Mouse (Mus musculus) telencephalon, adult 2 months (tissue): Measurements from ENCODE around the gene Cacna1g.

Experiments
- DNase-seq: peaks from one replicate; pipeline ENCODE4 v3.0.0-alpha.2; 2011; ENCODE audit warnings: low read depth, low spot score

The Cacna1g gene

GRCm38 (mm10) chr11:94473707-94474543, at the start of gene Cacna1g:
TSS of gene Cacna1g (minus strand) at chr11:94474198.
- peak; percentile 80 for DNase-seq

GRCm38 (mm10) chr11:94521219-94521843, 47.3 kb upstream of the Cacna1g start, which contains the start of gene Mycbpap:
TSS of gene Mycbpap (minus strand) at chr11:94521742.
- DNase-seq, result no peak

DNA sequence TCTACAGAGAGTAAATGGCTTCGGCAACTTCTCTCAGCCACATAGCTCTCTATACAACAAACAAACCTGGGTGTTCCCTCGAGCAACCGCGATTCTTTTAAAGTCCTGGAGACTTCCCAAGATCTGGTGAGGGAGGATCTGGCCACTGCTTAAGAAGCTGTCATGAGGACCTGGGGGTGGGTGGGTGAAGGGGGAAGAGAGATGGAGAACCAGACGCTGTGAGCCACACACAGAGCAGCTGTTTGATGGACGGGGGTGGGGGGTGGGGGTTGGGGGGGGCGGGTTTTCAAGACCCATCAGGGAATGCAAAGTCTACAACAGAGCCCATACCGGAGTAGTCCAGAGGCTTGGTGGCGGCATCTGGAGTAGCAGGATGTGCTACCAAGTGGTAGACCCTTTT, 39.5 kb upstream of the Cacna1g start:
- DNase-seq, result no peak

DNA sequence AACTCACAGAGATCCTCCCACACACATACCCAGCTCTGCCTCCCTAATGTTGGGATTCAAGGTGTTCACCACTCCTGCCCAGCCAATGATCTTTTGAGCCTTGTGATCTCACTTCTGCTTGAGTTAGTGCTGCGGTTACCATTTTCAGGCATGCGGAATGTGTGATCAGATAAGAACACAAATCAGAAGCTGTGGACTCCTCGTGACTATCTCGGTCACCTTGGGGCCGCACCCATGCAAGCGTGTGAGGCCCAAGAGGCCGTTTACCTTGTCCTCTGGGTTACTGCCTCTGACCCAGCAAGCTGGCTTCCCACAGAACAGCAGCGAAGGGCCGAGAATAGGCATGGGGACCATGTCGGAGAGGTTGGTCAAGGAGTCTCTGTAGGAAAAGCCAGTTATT, 35.0 kb upstream of the Cacna1g start:
- no peak for DNase-seq

DNA sequence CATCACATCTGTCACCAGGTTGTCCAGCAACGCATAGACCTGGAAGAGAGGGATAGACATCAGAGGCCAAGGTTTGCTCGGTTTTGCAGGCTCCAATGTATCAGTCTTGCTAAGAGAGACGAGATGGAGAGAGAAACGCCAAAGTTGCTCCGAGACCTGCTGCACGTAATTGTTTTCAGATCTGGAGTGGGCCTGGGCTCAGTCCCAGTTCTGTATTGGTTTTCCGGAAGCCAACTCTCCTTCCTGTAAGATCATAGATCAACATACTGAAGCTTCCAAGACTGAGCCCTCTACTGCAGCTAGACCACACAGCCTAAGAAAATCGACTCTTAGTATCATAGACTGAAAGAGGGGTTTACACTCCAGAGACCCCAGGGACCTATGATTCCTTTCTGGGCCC, 27.5 kb upstream of the Cacna1g start:
- no peak for DNase-seq

- DNase-seq, result no peak
Observed at GRCm38 (mm10) chr11:94500362-94500761, 26.4 kb upstream of the Cacna1g start.

- DNase-seq, result no peak
Observed at GRCm38 (mm10) chr11:94499661-94500152, 25.7 kb upstream of the Cacna1g start, which contains the start of gene Epn3. TSS of gene Epn3 (minus strand) at chr11:94499974.

- DNase-seq, result no peak
Observed at GRCm38 (mm10) chr11:94499035-94499434, 25.0 kb upstream of the Cacna1g start.

DNA sequence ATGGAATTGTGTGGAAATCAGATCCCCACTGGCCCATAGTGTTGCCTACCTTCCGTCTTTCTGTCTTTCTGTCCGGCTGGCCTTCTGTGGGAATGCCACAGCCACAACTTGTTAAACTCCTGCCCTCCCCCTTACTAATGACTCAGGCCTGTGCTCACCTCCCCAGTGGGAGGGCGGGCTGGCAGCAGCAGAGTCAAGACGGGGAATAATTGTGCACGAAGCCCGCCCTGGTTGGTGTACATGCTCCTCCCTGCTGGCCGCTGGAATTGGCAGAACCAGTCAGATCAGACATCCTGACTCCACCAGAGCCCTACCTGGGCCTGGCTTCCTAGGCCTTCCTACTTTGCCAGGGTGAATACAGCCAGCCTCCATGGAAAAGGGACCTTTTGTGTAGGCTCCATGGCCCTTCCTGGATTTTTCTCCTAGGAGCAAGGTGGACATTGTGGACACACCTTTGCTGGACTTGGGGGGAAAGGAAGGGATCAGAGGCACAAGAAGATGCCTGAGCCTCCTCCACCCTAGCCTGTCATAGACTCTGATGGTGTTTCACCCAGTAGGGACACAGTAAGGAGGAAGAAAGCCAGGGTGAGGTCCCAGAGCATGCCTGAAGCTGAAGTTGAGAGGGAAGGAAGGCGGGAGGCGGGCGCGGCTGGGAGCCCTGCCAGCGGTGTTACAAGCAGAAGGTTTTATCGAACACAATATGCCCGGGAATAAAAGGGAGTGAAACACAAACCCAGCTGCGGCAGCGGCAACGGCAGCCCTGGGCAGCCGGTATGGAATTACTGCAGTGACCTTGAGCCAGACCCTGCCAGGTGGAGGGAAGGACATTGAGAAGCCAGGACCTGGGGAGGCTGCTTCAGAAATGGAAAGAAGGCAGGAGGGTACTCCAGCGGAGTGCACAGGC, 24.3 kb upstream of the Cacna1g start:
- no peak for DNase-seq

DNA sequence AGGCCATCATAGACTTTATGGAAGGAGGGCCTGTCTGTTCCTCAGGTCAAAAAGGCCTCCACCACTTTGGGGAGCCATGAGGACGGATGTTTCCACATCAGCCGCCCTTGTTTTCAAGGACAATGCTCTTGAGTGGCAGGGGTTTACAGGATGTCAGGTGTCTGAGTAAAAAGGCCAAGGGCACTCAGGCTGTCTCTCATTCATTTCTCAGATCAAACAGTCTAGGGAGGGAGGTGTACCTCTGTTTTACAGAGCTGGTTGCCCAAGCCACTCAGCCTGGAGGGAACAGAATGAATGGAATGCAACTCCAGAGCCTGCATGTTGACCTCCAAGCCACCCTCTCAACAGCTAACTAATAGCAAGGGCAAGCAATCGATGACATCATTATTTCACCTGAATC, 21.4 kb upstream of the Cacna1g start:
- DNase-seq, result no peak

DNA sequence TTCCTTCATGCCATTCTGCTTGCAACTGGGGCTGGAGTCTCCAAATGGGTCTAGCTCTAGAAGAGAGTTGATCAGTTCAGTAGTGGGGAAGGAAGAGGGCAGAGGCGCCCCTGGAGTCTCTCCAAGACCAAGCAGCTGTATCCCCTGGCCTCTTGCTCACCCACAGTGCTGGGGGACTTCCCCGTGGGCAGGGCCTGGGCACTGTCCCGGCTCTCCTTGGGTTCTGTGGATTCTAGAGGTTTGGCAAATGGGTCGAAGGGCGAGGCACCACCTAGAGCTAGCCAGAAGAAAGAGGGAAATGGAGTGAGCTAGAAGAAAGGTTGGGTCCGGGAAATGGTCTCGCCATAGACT, 17.7 kb upstream of the Cacna1g start:
- no peak for DNase-seq

DNA sequence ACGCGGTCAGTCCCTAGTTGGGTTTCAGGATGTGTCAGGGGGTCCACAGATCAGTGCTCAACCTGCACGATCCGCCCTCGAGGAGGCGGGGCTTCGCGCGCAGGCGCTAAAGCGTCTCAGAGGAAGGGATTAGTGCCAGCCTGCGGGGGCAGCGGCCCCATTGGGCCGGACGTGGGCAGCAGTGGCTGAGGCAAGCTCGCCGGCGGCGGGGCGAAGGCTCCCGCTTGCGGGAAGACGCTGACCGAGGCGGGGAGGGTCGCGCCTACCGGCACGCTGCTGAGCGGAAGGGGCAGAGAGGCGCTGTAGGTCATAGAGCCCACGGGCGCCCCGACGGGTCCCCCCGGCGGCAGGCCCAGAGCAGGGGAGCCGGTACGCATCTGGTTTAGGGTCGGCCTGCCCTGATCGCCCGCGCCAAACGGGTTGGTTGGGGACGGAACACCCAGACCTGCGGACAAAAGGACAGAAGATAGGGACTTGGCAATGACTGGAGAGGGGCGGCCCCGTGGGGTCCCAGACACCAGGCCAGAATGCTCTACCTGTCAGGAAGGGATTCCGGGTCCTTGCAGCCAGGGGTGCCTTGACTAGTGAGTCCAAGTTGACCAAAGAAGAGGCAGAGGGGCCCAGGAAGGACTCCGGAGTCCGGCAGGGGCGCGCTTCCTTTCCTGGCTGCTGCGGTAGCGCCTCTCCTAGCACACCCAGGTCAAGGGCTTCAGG, 17.2 kb upstream of the Cacna1g start:
- DNase-seq, result no peak

DNA sequence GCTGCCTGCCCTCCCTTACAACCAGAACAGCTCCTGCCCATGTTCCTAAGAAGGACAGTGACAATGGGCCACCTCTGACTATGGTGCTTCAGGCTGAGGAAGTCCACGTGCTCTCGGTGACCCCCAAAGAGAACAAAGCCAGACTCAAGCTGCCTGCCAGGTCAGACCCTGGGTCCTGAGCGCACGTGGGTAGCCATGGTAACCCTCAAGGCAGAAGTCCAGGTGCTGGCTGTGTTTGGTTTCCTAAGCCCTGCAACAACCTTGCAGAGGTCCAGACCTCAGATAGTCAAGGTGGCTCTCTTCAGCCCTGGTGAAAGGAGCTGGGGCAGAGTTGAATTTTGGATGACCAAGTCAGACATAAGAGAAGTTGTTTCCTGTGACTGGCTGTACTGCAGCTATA, 15.7 kb upstream of the Cacna1g start:
- no peak for DNase-seq

GRCm38 (mm10) chr11:94488767-94489533, 15.0 kb upstream of the Cacna1g start:
- no peak for DNase-seq

DNA sequence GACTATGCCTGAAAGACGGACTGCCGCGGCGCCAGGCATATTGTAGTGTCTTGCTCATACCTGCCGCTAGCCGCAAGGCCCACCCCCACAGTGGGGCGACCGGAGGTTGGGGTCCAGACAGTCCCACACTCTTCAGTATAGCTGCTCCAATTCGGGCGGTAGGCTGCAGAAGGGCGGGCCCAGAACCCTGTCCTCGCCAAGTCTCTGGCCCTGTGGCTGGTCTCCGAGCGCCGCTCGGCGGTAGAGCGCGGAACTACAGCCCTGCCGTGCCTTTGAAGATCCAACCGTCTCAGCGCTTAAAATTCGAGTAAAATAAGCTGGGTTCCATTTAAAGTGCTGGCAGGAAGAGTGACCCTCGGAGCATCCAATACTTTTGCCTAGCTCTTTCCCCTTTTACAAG, 12.0 kb upstream of the Cacna1g start, which contains the start of gene Spata20:
Spata20 (minus strand) TSS at position 179 of the 400 bp plus-strand sequence.
- DNase-seq, result no peak

DNA sequence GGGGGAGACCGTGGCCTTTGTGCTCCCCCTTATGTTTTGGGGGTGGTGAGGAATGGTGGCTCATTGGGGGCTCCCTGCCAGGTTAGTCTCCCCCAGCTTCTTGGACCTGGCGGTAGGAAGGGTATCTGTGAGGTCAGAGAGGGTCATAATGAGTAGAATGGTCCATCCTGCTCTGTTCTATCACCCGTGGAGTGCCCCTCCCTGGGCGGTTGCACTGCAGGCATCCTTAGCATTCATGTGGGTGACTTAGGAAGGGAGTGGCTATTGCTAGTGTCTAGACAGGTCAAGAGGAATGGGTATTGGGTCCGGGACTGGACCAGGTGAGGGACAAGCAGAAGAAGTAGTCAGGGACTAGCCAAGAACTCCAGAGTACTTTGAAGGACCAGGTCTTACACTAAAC, 11.2 kb upstream of the Cacna1g start:
- DNase-seq, result no peak

- no peak for DNase-seq
Observed at GRCm38 (mm10) chr11:94484636-94485035, 10.6 kb upstream of the Cacna1g start.

GRCm38 (mm10) chr11:94483921-94484320, 9.9 kb upstream of the Cacna1g start:
- DNase-seq, result no peak

- DNase-seq, result no peak
Observed at GRCm38 (mm10) chr11:94483436-94483835, 9.4 kb upstream of the Cacna1g start.

GRCm38 (mm10) chr11:94482738-94483137, 8.7 kb upstream of the Cacna1g start:
- no peak for DNase-seq
